Mouse (Mus musculus): ENCODE measurements around the gene Kcnk6. TPM values are rescaled to one million over a fixed set of nuclear protein-coding genes. Genes with fewer than 3 reads are reported as not detected.

Kcnk6 gene
- polyA plus RNA-seq, 1 experiment from 2014 or later: 3.0 TPM

DNA sequence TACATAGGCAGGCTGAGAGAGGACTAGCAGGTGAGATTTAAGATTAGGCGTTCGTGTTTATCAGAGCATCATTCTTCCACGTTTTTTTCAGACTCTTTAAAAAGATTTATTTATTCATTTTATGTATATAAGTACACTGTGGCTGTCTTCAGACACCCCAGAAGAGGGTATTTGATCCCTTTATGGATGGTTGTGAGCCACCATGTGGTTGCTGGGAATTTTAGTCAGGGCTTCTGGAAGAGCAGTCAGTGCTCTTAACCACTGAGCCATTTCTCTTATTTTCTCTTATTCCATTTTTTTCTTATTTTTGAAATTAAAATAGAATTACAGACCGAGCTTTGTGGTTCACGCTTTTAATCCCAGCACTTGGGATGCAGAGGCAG, 51.5 kb downstream of the Kcnk6 start:
- Histone ChIP-seq H3K27ac (replicated peaks) (no peak overlapping the region), H3K4me1 (replicated peaks; ENCODE audit: control insufficient read depth, insufficient read depth) (peaks cover 4% of the 10 kb centered on the region; the same call in 1 of the 2 replicates), H3K4me3 (ENCODE audit: low read depth, low read length) (peak overlapping the region; percentile 81), H3K9me3 (ENCODE audit: control insufficient read depth, low read length) (no peaks in the 10 kb centered on the region), H3K4me2 (replicated peaks; ENCODE audit: low read depth) (peak overlapping the region; percentile 42), H3K27me3 (ENCODE audit: control insufficient read depth, insufficient read depth, low read length) (no peaks in the 10 kb centered on the region), H3K9ac (ENCODE audit: low read length) (no peak overlapping the region), H3K36me3 (ENCODE audit: control insufficient read depth, insufficient read depth, low read length) (0 out of 2 replicates have a peak, but pooled peaks cover 3% of the 10 kb centered on the region)
- no peak for TF ChIP-seq CTCF (IDR thresholded peaks at IDR 0.05; ENCODE audit: low read depth)
- no peak for TF ChIP-seq EP300 (optimal IDR thresholded peaks at IDR 0.05)
- DNase-seq (ENCODE audit: low spot score) (no peak), ATAC-seq (ENCODE audit: low FRiP score, low TSS enrichment) (no peak)
- WGBS: 42% methylated on average over 5 of the region's 5 CpGs

DNA sequence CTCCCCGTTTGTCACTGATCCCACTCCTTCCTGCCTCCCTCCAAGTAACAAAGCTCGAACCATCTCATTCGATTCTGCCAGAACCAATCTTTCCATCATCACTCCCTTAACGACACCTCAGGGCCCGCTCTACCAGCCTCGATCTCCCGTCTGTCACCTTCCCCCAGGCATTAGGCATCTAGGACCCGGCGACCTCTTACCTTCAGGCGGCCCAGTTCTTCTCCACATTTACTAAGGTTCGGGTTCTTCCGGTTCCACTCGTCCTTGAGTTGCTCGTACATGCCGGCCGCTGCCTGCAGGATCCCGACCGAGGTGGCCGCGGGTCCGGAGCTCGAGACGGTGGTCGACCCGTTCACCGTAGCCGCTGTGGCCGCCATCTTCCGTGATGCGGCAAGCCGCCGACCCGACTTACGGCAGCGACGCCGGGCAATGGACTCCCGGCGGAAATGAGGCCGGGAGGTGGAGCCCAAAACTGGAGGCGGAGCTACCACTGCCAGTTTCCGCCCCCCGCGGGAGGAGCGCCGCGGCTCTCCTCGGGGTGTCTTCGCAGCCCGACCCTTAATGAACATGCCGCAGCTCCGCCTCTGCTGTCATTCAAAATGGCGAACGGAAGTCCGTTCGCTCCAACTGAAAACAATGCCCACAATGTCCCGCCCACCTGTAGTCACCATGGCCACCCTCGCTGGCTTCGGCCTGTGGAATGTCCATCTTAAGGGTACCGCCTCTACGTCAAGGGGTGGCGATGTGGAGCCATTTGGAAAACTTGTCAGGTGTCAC, 52.0 kb downstream of the Kcnk6 start, which contains the start of gene Psmd8:
Gene Psmd8 (minus strand): TSS at position 625 of the 777 bp plus-strand sequence.
- Histone ChIP-seq H3K4me3 (ENCODE audit: low read depth, low read length) (peak within 1 kb of the TSS; percentile 81), H3K4me2 (replicated peaks; ENCODE audit: low read depth) (peak within 1 kb of the TSS; percentile 86), H3K27me3 (ENCODE audit: control insufficient read depth, insufficient read depth, low read length) (no peaks in the 10 kb centered on the region), H3K4me1 (replicated peaks; ENCODE audit: control insufficient read depth, insufficient read depth) (peaks cover 4% of the 10 kb centered on the region; the same call in 1 of the 2 replicates), H3K27ac (replicated peaks) (peak within 1 kb of the TSS; percentile 75), H3K9ac (ENCODE audit: low read length) (peak within 1 kb of the TSS; percentile 81), H3K9me3 (ENCODE audit: control insufficient read depth, low read length) (no peaks in the 10 kb centered on the region), H3K36me3 (ENCODE audit: control insufficient read depth, insufficient read depth, low read length) (peaks cover 9% of the 10 kb centered on the region)
- peak; percentile 71 for TF ChIP-seq CTCF (IDR thresholded peaks at IDR 0.05; ENCODE audit: low read depth)
- no peak for TF ChIP-seq EP300 (optimal IDR thresholded peaks at IDR 0.05)
- WGBS: under 1% methylated on average over 62 of the region's 62 CpGs
- ATAC-seq (ENCODE audit: low FRiP score, low TSS enrichment) (peak; percentile 97), DNase-seq (ENCODE audit: low spot score) (peak; percentile 98)

DNA sequence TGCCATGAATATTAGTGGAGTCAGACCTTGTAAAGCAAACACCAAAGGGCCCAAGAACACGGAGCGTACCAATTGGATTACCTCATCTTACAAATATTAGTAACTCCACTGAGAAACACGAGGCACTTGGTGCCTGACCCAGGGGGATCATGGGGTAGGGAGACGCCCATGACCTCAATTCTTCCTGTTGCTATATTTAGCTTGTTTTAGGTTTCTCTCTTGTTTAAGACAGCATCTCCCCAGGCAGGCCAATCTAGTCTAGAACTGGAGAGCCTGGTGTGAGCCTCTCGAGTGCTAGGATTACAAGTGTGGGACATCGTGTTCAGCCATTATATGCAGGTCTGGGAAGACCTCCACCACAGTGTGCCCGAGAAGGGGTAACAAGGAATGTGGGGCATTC, 53.0 kb downstream of the Kcnk6 start:
- 19% methylated on average over 7 of the region's 7 CpGs for WGBS
- H3K36me3 ChIP-seq (ENCODE audit: control insufficient read depth, insufficient read depth, low read length): peaks cover 18% of the 10 kb centered on the region
- H3K27me3 ChIP-seq (ENCODE audit: control insufficient read depth, insufficient read depth, low read length): no peaks in the 10 kb centered on the region
- ATAC-seq (ENCODE audit: low FRiP score, low TSS enrichment): peak; percentile 30
- TF ChIP-seq CTCF (IDR thresholded peaks at IDR 0.05; ENCODE audit: low read depth) (no peak), EP300 (optimal IDR thresholded peaks at IDR 0.05) (no peak)
- peak; percentile 43 for DNase-seq (ENCODE audit: low spot score)
- no peaks in the 10 kb centered on the region for H3K9me3 ChIP-seq (ENCODE audit: control insufficient read depth, low read length)
- H3K4me3 ChIP-seq (ENCODE audit: low read depth, low read length): peak overlapping the region; percentile 81
- H3K9ac ChIP-seq (ENCODE audit: low read length): peak overlapping the region; percentile 50
- H3K27ac ChIP-seq (replicated peaks): 0 out of 2 replicates have a peak overlapping the region, but pooled peaks have one; percentile 46
- H3K4me1 ChIP-seq (replicated peaks; ENCODE audit: control insufficient read depth, insufficient read depth): peaks cover 4% of the 10 kb centered on the region; the same call in 1 of the 2 replicates
- H3K4me2 ChIP-seq (replicated peaks; ENCODE audit: low read depth): peak overlapping the region; percentile 86

DNA sequence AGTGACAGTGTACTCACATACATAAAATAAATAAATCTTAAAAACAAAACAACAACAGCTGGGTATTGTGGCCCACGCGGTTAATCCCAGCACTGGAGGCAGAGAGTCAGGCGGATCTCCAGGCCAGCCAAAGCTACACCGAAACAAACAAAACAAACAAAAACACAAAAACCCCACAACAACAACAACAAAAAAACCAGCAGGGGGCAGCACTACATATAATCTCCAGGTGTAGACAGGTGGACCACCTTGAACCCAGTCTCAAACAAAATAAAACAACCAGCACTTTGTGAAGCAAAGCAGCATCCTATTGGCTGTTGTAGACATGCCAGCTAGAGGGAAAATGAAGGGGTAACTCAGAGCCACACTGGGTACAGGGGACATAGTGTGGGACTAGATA, 54.2 kb downstream of the Kcnk6 start:
- H3K4me1 ChIP-seq (replicated peaks; ENCODE audit: control insufficient read depth, insufficient read depth): peaks cover 4% of the 10 kb centered on the region; the same call in 1 of the 2 replicates
- peaks cover 22% of the 10 kb centered on the region for H3K36me3 ChIP-seq (ENCODE audit: control insufficient read depth, insufficient read depth, low read length)
- H3K4me3 ChIP-seq (ENCODE audit: low read depth, low read length): no peak overlapping the region
- H3K4me2 ChIP-seq (replicated peaks; ENCODE audit: low read depth): no peak overlapping the region
- no peaks in the 10 kb centered on the region for H3K27me3 ChIP-seq (ENCODE audit: control insufficient read depth, insufficient read depth, low read length)
- no peak overlapping the region for H3K27ac ChIP-seq (replicated peaks)
- H3K9ac ChIP-seq (ENCODE audit: low read length): no peak overlapping the region
- TF ChIP-seq CTCF (IDR thresholded peaks at IDR 0.05; ENCODE audit: low read depth) (peak; percentile 45), EP300 (optimal IDR thresholded peaks at IDR 0.05) (no peak)
- no peaks in the 10 kb centered on the region for H3K9me3 ChIP-seq (ENCODE audit: control insufficient read depth, low read length)
- no peak for ATAC-seq (ENCODE audit: low FRiP score, low TSS enrichment)
- WGBS: 91% methylated on average over 4 of the region's 4 CpGs
- no peak for DNase-seq (ENCODE audit: low spot score)

DNA sequence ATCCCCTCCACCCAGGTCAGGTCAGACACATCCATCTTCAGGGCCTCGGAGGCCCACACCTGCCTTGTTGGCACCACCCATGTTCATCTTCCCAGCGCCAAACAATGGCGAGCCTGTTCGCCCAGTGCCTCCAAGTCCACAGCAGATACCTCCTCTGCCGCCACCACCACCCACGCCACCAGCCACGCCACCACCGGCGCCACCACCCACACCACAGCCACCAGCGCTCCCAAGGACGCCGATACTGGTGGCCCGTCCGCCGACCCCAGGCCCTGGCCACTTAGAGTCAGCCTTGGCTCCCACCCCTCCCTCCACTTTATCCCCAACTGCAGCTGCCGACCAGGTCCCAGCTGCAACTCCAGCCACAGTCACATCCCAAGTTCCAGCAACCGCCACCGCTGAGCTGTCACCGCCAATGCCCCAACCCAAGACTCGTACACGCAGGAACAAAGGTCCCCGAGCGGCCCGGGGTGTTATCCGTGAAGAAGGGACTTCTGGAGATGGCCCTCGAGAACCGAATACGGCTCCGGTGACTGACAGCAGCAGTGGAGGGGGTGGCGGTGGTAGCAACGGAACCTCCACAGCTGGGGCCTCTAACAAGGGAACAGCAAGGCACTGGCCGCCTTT, 59.8 kb downstream of the Kcnk6 start:
- DNase-seq (ENCODE audit: low spot score): no peak
- 55% methylated on average over 30 of the region's 32 CpGs for WGBS

More for the DNA sequence above, 59.8 kb downstream of the Kcnk6 start:
- H3K4me1 ChIP-seq (replicated peaks; ENCODE audit: control insufficient read depth, insufficient read depth): peaks cover 6% of the 10 kb centered on the region; the same call in 1 of the 2 replicates
- no peak overlapping the region; the same call in 1 of the 2 replicates for H3K4me2 ChIP-seq (replicated peaks; ENCODE audit: low read depth)
- H3K9ac ChIP-seq (ENCODE audit: low read length): no peak overlapping the region
- no peak for ATAC-seq (ENCODE audit: low FRiP score, low TSS enrichment)
- H3K27ac ChIP-seq (replicated peaks): no peak overlapping the region
- H3K4me3 ChIP-seq (ENCODE audit: low read depth, low read length): no peak overlapping the region
- TF ChIP-seq CTCF (IDR thresholded peaks at IDR 0.05; ENCODE audit: low read depth) (no peak), EP300 (optimal IDR thresholded peaks at IDR 0.05) (no peak)
- H3K27me3 ChIP-seq (ENCODE audit: control insufficient read depth, insufficient read depth, low read length): no peaks in the 10 kb centered on the region
- H3K36me3 ChIP-seq (ENCODE audit: control insufficient read depth, insufficient read depth, low read length): peaks cover 22% of the 10 kb centered on the region
- no peaks in the 10 kb centered on the region for H3K9me3 ChIP-seq (ENCODE audit: control insufficient read depth, low read length)

Other genes with a start within 250 kb of the Kcnk6 start
- gene Ryr1, start 107.3 kb downstream of the Kcnk6 start, polyA plus RNA-seq (2015; fragmentation: Nextera tagmentation; extraction: Ambion mirVana): 0.10 and 0.11 TPM in 2 replicates
- gene Rasgrp4, start 97.7 kb downstream of the Kcnk6 start, polyA plus RNA-seq (2015; fragmentation: Nextera tagmentation; extraction: Ambion mirVana): 0.15 and 0.35 TPM in 2 replicates
- gene Fam98c, start 76.3 kb downstream of the Kcnk6 start, polyA plus RNA-seq (2015; fragmentation: Nextera tagmentation; extraction: Ambion mirVana): 32.8 and 38.8 TPM in 2 replicates
- gene Ggn, start 62.3 kb downstream of the Kcnk6 start, polyA plus RNA-seq (2015; fragmentation: Nextera tagmentation; extraction: Ambion mirVana): 0.29 and 0.46 TPM in 2 replicates
- 0.95 and 1.0 TPM in 2 replicates for gene Spred3, start 62.1 kb downstream of the Kcnk6 start, polyA plus RNA-seq (2015; fragmentation: Nextera tagmentation; extraction: Ambion mirVana)
- gene Psmd8, start 51.8 kb downstream of the Kcnk6 start, polyA plus RNA-seq (2015; fragmentation: Nextera tagmentation; extraction: Ambion mirVana): 262 and 269 TPM in 2 replicates
- 0.29 and 0.65 TPM in 2 replicates for gene Catsperg1, start 18.5 kb downstream of the Kcnk6 start, polyA plus RNA-seq (2015; fragmentation: Nextera tagmentation; extraction: Ambion mirVana)
- 62.8 and 74.1 TPM in 2 replicates for gene Yif1b, start 5.8 kb upstream of the Kcnk6 start, polyA plus RNA-seq (2015; fragmentation: Nextera tagmentation; extraction: Ambion mirVana)
- gene 2200002D01Rik, start 16.0 kb upstream of the Kcnk6 start, polyA plus RNA-seq (2015; fragmentation: Nextera tagmentation; extraction: Ambion mirVana): 192 and 201 TPM in 2 replicates
- 638 and 692 TPM in 2 replicates for gene Spint2, start 49.4 kb upstream of the Kcnk6 start, polyA plus RNA-seq (2015; fragmentation: Nextera tagmentation; extraction: Ambion mirVana)
- 53.3 and 64.8 TPM in 2 replicates for gene Ppp1r14a, start 56.8 kb upstream of the Kcnk6 start, polyA plus RNA-seq (2015; fragmentation: Nextera tagmentation; extraction: Ambion mirVana)
- gene Dpf1, start 71.4 kb upstream of the Kcnk6 start, polyA plus RNA-seq (2015; fragmentation: Nextera tagmentation; extraction: Ambion mirVana): 1.9 TPM in 2 replicates